Mouse (Mus musculus) midbrain, embryonic 14.5 days (tissue): ENCODE results near the gene Larp6. TPM values are rescaled to one million over a fixed set of nuclear protein-coding genes. Genes with fewer than 3 reads are reported as not detected.

ENCODE experiments used
- ATAC-seq: fragments of 200-750 bp; cut with Nextera tagmentation; 2 replicates; pipeline ENCODE4 v1.8.0; 2017; ENCODE audit warnings: moderate number of reproducible peaks, moderate library complexity; ENCODE audit not compliant: low FRiP score, low TSS enrichment
- DNase-seq: peaks from one replicate; pipeline ENCODE4 v3.0.0-alpha.2; 2015
- H3K27ac ChIP-seq: fragments of 300-500 bp; sonication (generic); replicated peaks from 2 replicates; pipeline ENCODE4 v1.5.1; 2014; ENCODE audit warnings: mild to moderate bottlenecking, low read depth, low read length, moderate library complexity
- H3K27me3 ChIP-seq: fragments of 300-500 bp; sonication (generic); 2 replicates; pipeline ENCODE4 v1.6.1; 2014; ENCODE audit warnings: low read length, control low read depth, mixed read lengths; ENCODE audit not compliant: control insufficient read depth, insufficient read depth
- H3K36me3 ChIP-seq: fragments of 300-500 bp; sonication (generic); 2 replicates; pipeline ENCODE4 v1.6.1; 2014; ENCODE audit warnings: low read length, control low read depth; ENCODE audit not compliant: control insufficient read depth, insufficient read depth
- H3K4me1 ChIP-seq: fragments of 300-500 bp; sonication (generic); 2 replicates; pipeline ENCODE4 v1.6.1; 2014; ENCODE audit warnings: mild to moderate bottlenecking, antibody characterized with exemption, low read length, control low read depth; ENCODE audit not compliant: control insufficient read depth, insufficient read depth
- H3K4me2 ChIP-seq: fragments of 300-500 bp; sonication (generic); 2 replicates; pipeline ENCODE4 v1.6.1; 2014; ENCODE audit warnings: mild to moderate bottlenecking, low read length, moderate library complexity
- H3K4me3 ChIP-seq: fragments of 300-500 bp; sonication (generic); replicated peaks from 2 replicates; pipeline ENCODE4 v1.5.1; 2014; ENCODE audit warnings: low read depth, low read length
- H3K9ac ChIP-seq: fragments of 300-500 bp; sonication (generic); replicated peaks from 2 replicates; pipeline ENCODE4 v1.6.1; 2014; ENCODE audit warnings: mild to moderate bottlenecking, low read length, moderate library complexity
- H3K9me3 ChIP-seq: fragments of 300-500 bp; sonication (generic); 2 replicates; pipeline ENCODE4 v1.6.1; 2016; ENCODE audit warnings: low read length, control low read depth, mixed read lengths; ENCODE audit not compliant: control insufficient read depth
- WGBS: fragments of 180-500 bp; shearing (Covaris S2); extraction: QIAGEN DNeasy Blood & Tissue Kit; methylation state at CpG from one replicate; pipeline ENCODE4 v1.1.7; 2014; 5-methylcytosine and 5-hydroxymethylcytosine counted together
- polyA plus RNA-seq: library from polyadenylated mRNA; unstranded; fragments of >200 nt; fragmentation: Nextera tagmentation; extraction: Ambion mirVana; gene quantifications from 2 replicates; pipeline ENCODE4 v1.2.1, GENCODE M21; 2014

Larp6 gene
- polyA plus RNA-seq, 1 experiment from 2014 or later: 13.7 TPM

DNA sequence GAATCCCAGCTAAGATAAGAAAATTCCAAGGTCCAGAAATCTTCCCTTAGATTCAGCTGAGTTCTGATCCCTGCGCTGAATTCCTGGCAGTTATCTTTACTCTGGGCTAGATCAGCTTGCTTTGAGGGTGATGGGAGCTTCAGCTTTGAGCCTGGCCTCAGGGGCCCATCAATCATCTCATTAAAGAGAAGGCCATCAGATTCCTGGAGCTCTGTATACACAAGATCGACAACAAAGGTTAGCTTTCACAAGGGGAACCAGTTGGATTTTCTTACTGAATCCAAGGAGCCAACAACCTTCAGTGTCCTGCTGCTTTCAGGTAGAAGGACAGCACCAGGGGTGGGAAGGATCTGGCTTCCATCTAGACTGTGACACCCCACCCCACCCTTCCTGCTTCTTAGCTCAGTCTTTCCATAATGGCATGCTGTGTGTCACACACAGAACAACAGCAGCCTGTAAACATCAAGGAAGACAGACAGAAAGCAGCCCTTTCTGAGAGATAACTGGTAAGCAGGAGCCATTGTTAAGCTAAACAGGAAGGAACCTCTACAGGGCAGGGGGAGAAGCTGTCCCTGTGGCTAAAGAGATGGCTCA is 74.8 kb downstream of the Larp6 start:
- Histone ChIP-seq H3K9me3 (no peaks in the 10 kb centered on the region), H3K4me1 (no peaks in the 10 kb centered on the region), H3K36me3 (no peaks in the 10 kb centered on the region), H3K4me3 (no peak overlapping the region), H3K4me2 (no peak overlapping the region), H3K27me3 (no peaks in the 10 kb centered on the region), H3K27ac (no peak overlapping the region), H3K9ac (no peak overlapping the region)
- WGBS: 54% methylated on average over 2 of the region's 2 CpGs
- no peak for DNase-seq
- ATAC-seq: no peak

Other genes with a start within 250 kb of the Larp6 start
- 3.4 and 5.6 TPM in 2 replicates for gene Thsd4, start 190.9 kb upstream of the Larp6 start, polyA plus RNA-seq
- gene Lrrc49, start 24.8 kb upstream of the Larp6 start, polyA plus RNA-seq: 74.3 and 90.8 TPM in 2 replicates
- 5.3 and 13.8 TPM in 2 replicates for gene Uaca, start 81.6 kb downstream of the Larp6 start, polyA plus RNA-seq